Mouse (Mus musculus) C2C12 (cell line): Measurements from ENCODE around the gene Rab31.

ENCODE experiments used
- CEBPB ChIP-seq: IDR thresholded peaks from one replicate; pipeline ENCODE4 v1.6.1; 2011; ENCODE audit warnings: low read depth, mild to moderate bottlenecking, control low read depth, moderate library complexity
- CTCF ChIP-seq: IDR thresholded peaks from one replicate; pipeline ENCODE4 v1.5.1; 2011; ENCODE audit not compliant: control insufficient read depth, insufficient read depth, insufficient read length
- MAX ChIP-seq: IDR thresholded peaks from one replicate; pipeline ENCODE4 v1.6.1; 2011; ENCODE audit warnings: mild to moderate bottlenecking, control low read depth
- MYOD1 ChIP-seq: IDR thresholded peaks from one replicate; pipeline ENCODE4 v1.6.1; 2011; ENCODE audit warnings: low read depth; ENCODE audit not compliant: control insufficient read depth, insufficient read length
- MYOG ChIP-seq: IDR thresholded peaks from one replicate; pipeline ENCODE4 v1.6.1; 2011; ENCODE audit not compliant: control insufficient read depth, insufficient read length; ENCODE audit errors: extremely low read depth
- USF1 ChIP-seq: IDR thresholded peaks from one replicate; pipeline ENCODE4 v1.6.1; 2011; ENCODE audit warnings: low read depth, mild to moderate bottlenecking, control low read depth, moderate library complexity

- TF ChIP-seq CTCF (no peak), CEBPB (no peak), USF1 (no peak), MYOG (no peak), MAX (no peak), MYOD1 (no peak)
Measured at GRCm38 (mm10) chr17:65783182-65784161, 10.9 kb upstream of the Rab31 start.
